ENCODE assay signal across 12 mouse cellular contexts in genomic region chr1:192406589-192406988, GRCm38 (mm10).
DNase-seq lines count a peak whose midpoint lies in the region.
"Had no signal": no experiment of that assay in that cellular context is flagged by ENCODE, and none has a peak within 500 bp of the region (broad histone marks: within the 10 kb centered on the region; RNA-seq: fewer than 3 reads in every experiment).

No protein-coding gene starts in this region.

- peak; percentile 58 for DNase-seq in cerebellum, adult 9-11 months
- no peak for DNase-seq in cerebellum, postnatal 14 days
- DNase-seq in heart, adult 11 months = peak; percentile 31
- no peak for DNase-seq in heart, postnatal 4 days
- DNase-seq in brain, adult 2 months (ENCODE audit: low read depth, low spot score) = peak; percentile 47
- DNase-seq in right cerebral cortex, adult 18-20 months = no peak
- DNase-seq: adrenal gland, adult 2 months; adrenal gland, postnatal 10 days; adrenal gland, postnatal 25 days; cerebellum, adult 11 months; cerebellum, adult 9-10 months; forebrain, postnatal 0 days had no signal

Comparison
In these comparisons a context has a peak if more than half of its experiments do, and no peak if none do; other contexts are left out.
1. DNase-seq: peak in cerebellum, adult 9-11 months (single experiment), heart, adult 11 months (single experiment) and brain, adult 2 months (single experiment); none in cerebellum, postnatal 14 days (0 of 2), heart, postnatal 4 days (single experiment) and right cerebral cortex, adult 18-20 months (single experiment).